Mouse (Mus musculus): ENCODE results near the gene Heatr3. TPM values are rescaled to one million over a fixed set of nuclear protein-coding genes. Genes with fewer than 3 reads are reported as not detected.

The Heatr3 gene
- polyA plus RNA-seq, 2 experiments, result 48.7 to 55.0 TPM

GRCm38 (mm10) chr8:88129397-88129796 lies 8.3 kb upstream of the Heatr3 start:
- no peak for TF ChIP-seq POLR2A (IDR thresholded peaks at IDR 0.05; ENCODE audit: borderline replicate concordance, extremely low read depth, insufficient read depth, insufficient read length)
- no peak overlapping the region for H3K27ac ChIP-seq (replicated peaks; ENCODE audit: low read depth, low read length)
- DNase-seq (ENCODE audit: low spot score), result no peak
- H3K4me3 ChIP-seq (replicated peaks; ENCODE audit: low read length), result no peak overlapping the region
- H3K4me2 ChIP-seq (replicated peaks; ENCODE audit: low read depth, low read length, severe bottlenecking), result no peak overlapping the region
- no peaks in the 10 kb centered on the region for H3K4me1 ChIP-seq (ENCODE audit: control insufficient read depth, insufficient read depth, low read length)
- 97% methylated on average over 4 of the region's 4 CpGs for WGBS
- no peak overlapping the region for H3K9ac ChIP-seq (ENCODE audit: low read depth, low read length, severe bottlenecking)
- no peaks in the 10 kb centered on the region for H3K9me3 ChIP-seq (ENCODE audit: control insufficient read depth, low read length)
- ATAC-seq (ENCODE audit: low FRiP score, low read depth), result no peak
- peaks cover 75% of the 10 kb centered on the region for H3K36me3 ChIP-seq (ENCODE audit: control insufficient read depth, insufficient read depth, low read length)
- no peaks in the 10 kb centered on the region for H3K27me3 ChIP-seq (ENCODE audit: control insufficient read depth, insufficient read depth, low read length)

GRCm38 (mm10) chr8:88130754-88131317 lies 6.8 kb upstream of the Heatr3 start:
- no peak overlapping the region for H3K4me3 ChIP-seq (replicated peaks; ENCODE audit: low read length)
- H3K9ac ChIP-seq (ENCODE audit: low read depth, low read length, severe bottlenecking), result no peak overlapping the region
- H3K36me3 ChIP-seq (ENCODE audit: control insufficient read depth, insufficient read depth, low read length), result peaks cover 74% of the 10 kb centered on the region
- H3K27me3 ChIP-seq (ENCODE audit: control insufficient read depth, insufficient read depth, low read length), result no peaks in the 10 kb centered on the region
- H3K9me3 ChIP-seq (ENCODE audit: control insufficient read depth, low read length), result no peaks in the 10 kb centered on the region
- H3K27ac ChIP-seq (replicated peaks; ENCODE audit: low read depth, low read length), result no peak overlapping the region
- ATAC-seq (ENCODE audit: low FRiP score, low read depth) (no peak), DNase-seq (ENCODE audit: low spot score) (no peak)
- no peak for TF ChIP-seq POLR2A (IDR thresholded peaks at IDR 0.05; ENCODE audit: borderline replicate concordance, extremely low read depth, insufficient read depth, insufficient read length)
- H3K4me2 ChIP-seq (replicated peaks; ENCODE audit: low read depth, low read length, severe bottlenecking), result no peak overlapping the region
- WGBS, result 47% methylated on average over 7 of the region's 7 CpGs
- H3K4me1 ChIP-seq (ENCODE audit: control insufficient read depth, insufficient read depth, low read length), result no peaks in the 10 kb centered on the region

DNA sequence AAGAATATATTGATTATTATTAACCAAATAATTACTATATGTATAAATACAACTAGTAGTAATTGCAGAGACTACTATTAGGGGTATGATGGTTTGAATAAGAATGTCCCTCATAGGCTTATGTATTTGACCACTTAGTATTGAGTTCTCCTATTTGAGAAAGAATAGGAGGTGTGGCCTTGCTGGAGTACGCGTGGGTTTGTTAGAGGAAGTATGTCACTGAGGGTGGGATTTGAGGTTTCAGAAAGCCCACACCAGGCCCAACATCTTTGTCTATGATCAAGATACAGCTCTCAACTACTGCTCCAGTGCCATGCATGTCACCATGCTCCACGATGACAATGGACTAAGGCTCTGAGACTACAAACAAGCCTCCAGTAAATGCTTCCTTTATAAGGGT lies 1.6 kb downstream of the Heatr3 start:
- Histone ChIP-seq H3K9ac (ENCODE audit: low read depth, low read length, severe bottlenecking) (no peak overlapping the region), H3K4me2 (replicated peaks; ENCODE audit: low read depth, low read length, severe bottlenecking) (no peak overlapping the region), H3K4me3 (replicated peaks; ENCODE audit: low read length) (no peak overlapping the region), H3K9me3 (ENCODE audit: control insufficient read depth, low read length) (no peaks in the 10 kb centered on the region), H3K27ac (replicated peaks; ENCODE audit: low read depth, low read length) (no peak overlapping the region), H3K4me1 (ENCODE audit: control insufficient read depth, insufficient read depth, low read length) (0 out of 2 replicates have a peak, but pooled peaks cover 6% of the 10 kb centered on the region), H3K27me3 (ENCODE audit: control insufficient read depth, insufficient read depth, low read length) (no peaks in the 10 kb centered on the region), H3K36me3 (ENCODE audit: control insufficient read depth, insufficient read depth, low read length) (peaks cover 54% of the 10 kb centered on the region)
- WGBS, result 99% methylated on average over 3 of the region's 3 CpGs
- no peak for TF ChIP-seq POLR2A (IDR thresholded peaks at IDR 0.05; ENCODE audit: borderline replicate concordance, extremely low read depth, insufficient read depth, insufficient read length)
- ATAC-seq (ENCODE audit: low FRiP score, low read depth) (no peak), DNase-seq (ENCODE audit: low spot score) (no peak)

- TF ChIP-seq POLR2A (IDR thresholded peaks at IDR 0.05; ENCODE audit: borderline replicate concordance, extremely low read depth, insufficient read depth, insufficient read length), result no peak
These were observed 4.0 kb downstream of the Heatr3 start for GRCm38 (mm10) chr8:88141629-88142028.

GRCm38 (mm10) chr8:88144041-88144440 lies 6.4 kb downstream of the Heatr3 start:
- no peak for TF ChIP-seq POLR2A (IDR thresholded peaks at IDR 0.05; ENCODE audit: borderline replicate concordance, extremely low read depth, insufficient read depth, insufficient read length)
- Histone ChIP-seq H3K27ac (replicated peaks; ENCODE audit: low read depth, low read length) (no peak overlapping the region), H3K9ac (ENCODE audit: low read depth, low read length, severe bottlenecking) (no peak overlapping the region), H3K27me3 (ENCODE audit: control insufficient read depth, insufficient read depth, low read length) (no peaks in the 10 kb centered on the region), H3K4me2 (replicated peaks; ENCODE audit: low read depth, low read length, severe bottlenecking) (no peak overlapping the region), H3K36me3 (ENCODE audit: control insufficient read depth, insufficient read depth, low read length) (peaks cover 69% of the 10 kb centered on the region), H3K4me3 (replicated peaks; ENCODE audit: low read length) (no peak overlapping the region), H3K4me1 (ENCODE audit: control insufficient read depth, insufficient read depth, low read length) (no peaks in the 10 kb centered on the region), H3K9me3 (ENCODE audit: control insufficient read depth, low read length) (no peaks in the 10 kb centered on the region)
- WGBS, result 90% methylated on average over 5 of the region's 5 CpGs
- DNase-seq (ENCODE audit: low spot score) (no peak), ATAC-seq (ENCODE audit: low FRiP score, low read depth) (no peak)

More at GRCm38 (mm10) chr8:88141629-88142028, 4.0 kb downstream of the Heatr3 start:
- H3K4me2 ChIP-seq (replicated peaks; ENCODE audit: low read depth, low read length, severe bottlenecking), result no peak overlapping the region
- 92% methylated on average over 3 of the region's 3 CpGs for WGBS
- H3K4me3 ChIP-seq (replicated peaks; ENCODE audit: low read length), result no peak overlapping the region
- ATAC-seq (ENCODE audit: low FRiP score, low read depth), result no peak
- H3K27ac ChIP-seq (replicated peaks; ENCODE audit: low read depth, low read length), result no peak overlapping the region
- H3K27me3 ChIP-seq (ENCODE audit: control insufficient read depth, insufficient read depth, low read length), result no peaks in the 10 kb centered on the region
- DNase-seq (ENCODE audit: low spot score), result no peak
- H3K9ac ChIP-seq (ENCODE audit: low read depth, low read length, severe bottlenecking), result no peak overlapping the region
- H3K4me1 ChIP-seq (ENCODE audit: control insufficient read depth, insufficient read depth, low read length), result 0 out of 2 replicates have a peak, but pooled peaks cover 6% of the 10 kb centered on the region
- no peaks in the 10 kb centered on the region for H3K9me3 ChIP-seq (ENCODE audit: control insufficient read depth, low read length)
- peaks cover 49% of the 10 kb centered on the region for H3K36me3 ChIP-seq (ENCODE audit: control insufficient read depth, insufficient read depth, low read length)

All from limb, embryonic 14.5 days (tissue).